Mouse (Mus musculus) megakaryocyte-erythroid progenitor cell, adult 5-6 weeks (primary cell): Measurements from ENCODE around the gene Kat7. TPM values are rescaled to one million over a fixed set of nuclear protein-coding genes. Genes with fewer than 3 reads are reported as not detected.

Source experiments
- ATAC-seq: replicated peaks from 2 replicates; pipeline ENCODE4 v1.8.0; 2016; ENCODE audit warnings: mild to moderate bottlenecking, inconsistent platforms; ENCODE audit not compliant: severe bottlenecking, poor library complexity, low FRiP score, low TSS enrichment
- total RNA-seq, 2 experiments: library from RNA; stranded (forward) in 1 of 2; stranded (reverse) in 1 of 2; fragments of 200-1000, 215-1000 nt in 1 of 2; fragments of >200 nt in 1 of 2; fragmentation: Nextera tagmentation in 1 of 2; gene quantifications; 2 replicates each; pipeline ENCODE4 v1.2.3; 2014 to 2017

Gene Kat7
- total RNA-seq, 2 experiments from 2014 or later, result 60.5 to 62.2 TPM

DNA sequence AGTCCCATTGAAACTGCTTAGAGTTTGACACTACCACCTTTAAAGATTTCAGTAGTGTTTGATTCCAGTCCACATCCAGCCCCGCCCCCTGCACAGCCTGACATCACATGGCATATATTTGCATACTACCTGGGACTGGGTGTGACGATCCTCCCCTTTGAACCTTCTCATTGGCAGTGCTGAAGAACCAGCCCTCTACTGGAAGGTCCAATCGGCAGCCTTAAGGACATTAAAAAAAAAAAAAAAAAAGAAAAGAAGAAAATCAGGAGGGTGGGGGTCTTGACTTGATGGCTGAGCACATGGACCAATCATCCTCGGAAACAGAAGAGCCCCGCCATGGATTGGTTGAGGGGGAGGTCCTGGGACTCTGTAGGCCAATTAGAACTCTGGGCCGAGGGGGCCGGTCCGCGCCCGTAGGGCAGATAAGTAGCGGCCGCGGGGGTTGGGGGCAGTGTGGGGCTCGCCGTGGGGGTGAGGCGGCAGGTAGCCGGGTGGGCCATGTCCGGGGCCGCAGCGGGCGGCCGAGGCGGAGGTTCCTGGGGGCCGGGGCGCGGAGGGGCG lies 26.6 kb upstream of the Kat7 start, which contains the start of gene Fam117a:
TSS of gene Fam117a (plus strand) at position 451 of the 561 bp plus-strand sequence.
- ATAC-seq, result peak; percentile 64

DNA sequence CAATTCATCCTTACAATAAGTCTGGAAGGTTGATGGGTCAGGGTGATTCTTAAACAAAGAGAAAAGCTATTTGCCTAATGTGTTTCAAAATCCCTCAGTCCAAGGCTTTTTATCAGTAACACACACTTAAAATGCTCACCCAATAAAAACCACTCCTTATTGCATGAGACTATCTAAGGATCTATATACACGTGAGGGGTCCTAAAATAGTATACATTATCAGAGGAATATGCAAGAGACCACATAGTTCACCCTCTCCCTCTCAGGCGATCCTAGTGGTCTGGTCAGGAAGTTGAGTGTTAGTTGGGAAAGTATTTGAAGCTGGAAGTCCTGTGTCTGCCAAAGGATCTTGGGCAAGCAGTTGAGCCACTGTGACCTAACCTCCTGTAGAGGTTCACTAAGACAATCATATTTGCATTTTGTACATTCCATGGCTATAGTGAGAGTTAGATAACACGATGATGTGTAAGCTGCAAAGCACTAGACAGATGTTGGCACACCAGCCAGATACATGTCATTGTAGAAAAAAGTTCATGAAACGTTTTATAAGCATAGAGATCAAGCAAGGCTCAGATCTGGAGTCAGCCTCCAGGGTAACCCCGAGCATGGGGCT lies 24.5 kb upstream of the Kat7 start:
- ATAC-seq, result 0 out of 2 replicates have a peak, but pooled peaks have one; percentile 1

DNA sequence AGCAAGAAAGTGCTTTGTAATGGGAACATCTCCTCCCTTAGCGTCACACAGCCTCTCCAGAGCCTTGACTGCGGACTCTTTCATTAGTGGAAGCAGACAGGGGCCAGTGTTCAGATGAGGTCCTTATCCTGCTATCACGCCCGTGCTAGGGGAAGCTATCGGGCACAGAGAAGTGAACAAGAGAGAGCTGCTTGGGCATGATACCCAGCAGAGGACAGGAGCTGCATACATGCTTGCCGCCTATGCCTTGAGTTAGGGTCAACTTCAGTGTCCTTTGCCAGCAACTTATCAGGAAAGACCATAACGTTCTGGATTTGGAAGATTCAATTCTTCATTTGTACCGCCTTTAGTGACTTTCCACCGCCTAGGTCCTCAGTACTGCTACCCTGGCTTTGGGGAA lies 23.8 kb upstream of the Kat7 start:
- peak; percentile 86 for ATAC-seq

DNA sequence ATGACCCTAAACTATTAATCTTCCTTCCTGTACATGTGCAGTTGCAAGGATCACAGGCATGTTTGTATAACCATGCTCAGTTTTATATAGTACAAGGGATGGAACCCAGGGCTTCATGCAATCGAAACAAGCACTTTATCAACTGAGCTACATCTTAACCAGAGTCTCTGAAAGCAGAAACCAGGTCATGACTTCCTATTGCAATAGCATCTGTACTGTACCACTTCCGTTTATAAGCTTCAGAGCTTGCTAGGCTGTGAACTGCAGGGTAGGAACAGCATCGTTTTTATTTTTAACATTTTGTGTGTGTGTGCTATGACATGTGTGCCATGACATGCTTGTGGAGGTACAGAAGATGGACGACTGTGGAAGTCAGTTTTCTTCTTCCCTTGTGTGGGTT lies 23.2 kb upstream of the Kat7 start:
- ATAC-seq, result no peak

DNA sequence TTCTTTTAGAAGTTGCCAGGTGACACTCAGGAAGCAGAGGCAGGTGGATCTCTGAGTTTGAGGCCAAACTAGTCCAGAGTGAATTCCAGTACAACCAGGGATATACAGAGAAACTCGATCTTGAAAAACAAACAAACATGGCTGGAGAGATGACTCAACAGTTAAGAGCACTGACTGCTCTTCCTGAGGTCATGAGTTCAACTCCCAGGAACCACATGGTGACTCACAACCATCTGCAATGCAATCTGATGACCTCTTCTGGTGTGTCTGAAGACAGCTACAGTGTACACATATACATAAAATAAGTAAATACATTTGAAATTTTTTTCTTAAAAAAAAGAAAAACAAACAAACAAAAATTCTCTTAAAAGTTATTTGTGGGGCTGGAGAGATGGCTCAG lies 20.6 kb upstream of the Kat7 start:
- no peak for ATAC-seq

DNA sequence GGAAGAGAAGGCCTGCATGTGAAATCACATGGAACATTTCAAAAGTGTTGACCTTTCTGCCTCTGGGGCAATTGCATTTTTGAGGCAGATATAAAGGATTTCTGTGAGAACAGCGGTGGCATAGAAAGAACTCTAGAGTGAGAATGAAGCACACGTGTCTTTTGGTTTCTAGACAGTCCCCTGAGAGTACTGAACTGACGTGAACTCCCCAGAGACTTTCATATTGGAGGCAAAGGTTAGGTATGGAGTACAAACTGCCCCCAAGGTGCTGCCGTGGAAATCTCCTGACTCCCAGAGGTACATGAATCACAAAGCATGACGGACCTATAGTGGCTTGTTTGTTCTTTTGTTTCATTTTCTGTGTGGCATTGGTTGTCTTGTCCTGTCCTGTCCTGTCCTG lies 18.6 kb upstream of the Kat7 start:
- ATAC-seq, result no peak

DNA sequence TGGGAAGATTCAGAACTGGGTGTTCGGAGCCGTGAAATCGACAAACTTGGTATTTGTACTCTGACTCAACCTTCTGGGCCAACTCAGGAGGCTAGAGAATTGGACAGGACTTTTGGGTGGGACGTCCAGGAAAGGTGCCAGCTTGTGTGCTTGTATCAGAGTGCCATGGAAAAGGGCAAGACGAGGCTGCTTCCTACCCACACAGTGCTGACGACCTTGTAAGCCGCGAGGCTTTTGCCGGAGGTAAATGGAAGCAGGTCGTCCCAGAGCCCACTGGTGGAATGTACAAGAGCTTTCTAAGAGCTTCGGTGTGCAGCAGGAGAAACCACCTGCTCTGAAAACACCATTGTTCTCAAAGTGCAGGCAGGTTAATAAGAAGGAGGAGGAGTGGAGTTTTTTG lies 16.2 kb upstream of the Kat7 start:
- ATAC-seq, result no peak

DNA sequence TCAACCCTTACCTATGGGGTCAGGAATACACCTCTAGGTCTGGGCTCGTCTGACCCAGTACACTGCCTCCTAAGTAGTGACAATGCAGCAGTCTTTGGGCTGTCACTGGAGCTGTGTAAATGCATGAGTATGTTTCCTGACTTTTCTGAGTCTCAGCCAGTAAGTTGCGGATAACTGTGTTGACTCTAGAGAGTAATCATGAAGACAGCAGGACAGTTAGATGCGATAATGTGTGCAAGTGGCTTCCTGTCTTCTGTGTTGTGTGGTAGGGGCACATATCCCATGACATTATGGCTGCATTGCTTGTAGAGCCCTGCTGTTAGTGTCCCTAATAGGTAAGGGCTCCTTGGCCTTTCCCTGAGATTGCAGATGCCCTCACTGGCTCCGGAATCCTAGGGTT lies 15.8 kb upstream of the Kat7 start:
- ATAC-seq, result 0 out of 2 replicates have a peak, but pooled peaks have one; percentile 26

DNA sequence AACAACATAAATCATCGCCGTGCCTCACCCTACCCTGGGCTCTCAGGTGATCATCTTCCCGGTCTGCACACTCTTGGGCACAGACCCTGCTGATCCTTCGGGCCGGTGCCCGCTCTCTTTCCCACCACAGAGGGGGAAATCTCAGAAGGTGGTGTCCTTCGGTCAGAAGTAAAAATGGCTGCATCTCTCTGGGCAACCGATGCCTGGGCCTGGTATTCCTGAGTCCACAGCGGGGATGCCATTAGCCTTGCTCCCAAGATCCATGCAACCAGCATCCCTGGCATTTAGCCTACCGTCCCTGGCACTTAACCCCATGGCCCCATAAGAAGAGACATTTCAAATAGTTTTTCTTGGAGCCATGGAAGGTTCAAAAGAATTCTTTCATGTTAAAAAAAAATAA lies 14.1 kb upstream of the Kat7 start:
- no peak for ATAC-seq

DNA sequence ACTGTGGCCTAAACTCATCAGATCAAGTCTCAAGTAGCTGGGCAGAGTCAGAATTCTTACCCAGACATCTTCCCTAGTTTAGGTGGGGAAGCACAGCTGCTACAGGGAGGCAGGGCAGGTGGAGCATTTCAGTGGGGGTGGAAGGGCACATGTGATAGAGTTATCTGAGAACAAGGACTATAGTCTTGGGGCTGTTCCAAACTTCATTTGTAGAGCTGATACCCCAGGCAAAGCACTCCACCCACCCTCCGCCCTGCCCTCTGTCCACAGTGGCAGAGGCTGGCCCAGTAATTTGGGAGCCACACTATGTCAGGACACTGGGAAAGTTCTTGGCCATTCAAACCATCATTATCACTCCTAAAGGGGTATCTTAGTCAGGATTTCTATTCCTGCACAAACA lies 10.0 kb upstream of the Kat7 start:
- peak; percentile 81 for ATAC-seq

DNA sequence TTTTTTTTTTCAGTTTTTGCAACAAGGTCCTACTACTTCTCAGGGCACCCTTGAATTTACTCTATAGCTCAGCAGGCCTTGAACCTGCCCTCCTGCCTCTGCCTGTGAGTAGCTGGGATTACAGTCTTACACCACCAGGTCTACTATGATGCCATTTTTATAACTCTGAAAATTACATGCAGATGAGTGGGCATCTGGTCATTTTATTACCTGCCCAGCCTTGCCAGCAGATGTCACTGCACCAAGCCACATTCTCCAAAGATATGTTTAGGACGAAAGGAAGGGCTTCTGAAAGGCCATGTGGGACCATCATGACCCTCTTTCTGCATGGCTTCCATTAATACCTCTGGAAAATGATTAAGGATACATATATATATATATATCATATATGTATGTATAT lies 9.5 kb upstream of the Kat7 start:
- 0 out of 2 replicates have a peak, but pooled peaks have one; percentile 9 for ATAC-seq

DNA sequence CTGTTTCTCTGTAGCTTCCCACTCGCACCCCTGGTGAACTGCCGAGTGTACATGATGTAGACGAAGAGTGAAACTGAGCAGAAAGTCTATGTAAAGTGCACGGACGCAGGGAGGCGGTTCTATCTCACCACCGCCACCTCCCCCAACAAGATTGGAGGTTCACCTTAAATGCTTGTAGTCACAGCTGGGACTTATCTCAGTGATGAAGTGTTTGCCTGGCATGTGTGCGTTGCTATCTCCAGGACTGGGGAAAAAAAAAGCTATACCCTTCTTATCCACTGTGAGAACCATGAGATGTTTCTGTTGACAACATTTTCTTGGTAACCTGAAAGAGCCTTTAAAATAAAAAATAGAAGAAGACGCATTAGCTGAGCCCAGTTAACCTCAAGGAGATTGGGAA lies 8.1 kb upstream of the Kat7 start:
- ATAC-seq, result peak; percentile 91

DNA sequence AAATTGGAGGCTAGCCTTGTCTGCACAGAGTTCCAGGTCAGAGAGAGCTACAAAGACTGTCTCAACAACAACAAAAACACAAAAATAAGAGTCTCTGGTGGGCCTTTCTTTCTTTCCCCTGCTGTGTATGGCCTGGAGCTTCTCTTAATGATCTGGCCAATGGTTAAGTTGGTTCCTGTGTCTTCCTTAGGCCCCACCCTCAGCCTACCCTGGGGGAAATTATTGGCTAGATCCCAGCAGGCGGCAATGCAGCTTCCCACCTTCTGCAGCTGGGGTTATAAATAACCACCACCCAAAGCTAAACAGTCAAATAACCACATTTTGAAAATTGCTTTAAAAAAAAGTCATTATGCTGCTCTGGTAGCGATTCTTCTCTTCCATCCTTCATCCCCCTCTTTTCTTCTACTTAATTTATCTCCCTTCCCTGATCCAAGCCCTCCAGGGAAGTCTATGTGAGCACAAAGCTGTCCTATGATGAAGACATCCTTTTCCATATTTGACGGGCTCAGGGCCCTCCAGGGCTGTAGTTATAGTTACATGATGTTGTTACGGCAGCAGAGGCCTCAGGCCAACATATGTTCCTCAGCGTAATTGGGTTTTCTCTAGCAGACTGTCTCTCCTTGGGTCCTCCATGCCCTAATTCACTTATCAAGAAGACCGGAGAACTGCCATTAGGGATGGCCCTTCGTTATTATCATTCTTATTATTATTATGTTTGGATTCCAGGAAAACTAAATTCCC lies 5.3 kb upstream of the Kat7 start:
- no peak for ATAC-seq

DNA sequence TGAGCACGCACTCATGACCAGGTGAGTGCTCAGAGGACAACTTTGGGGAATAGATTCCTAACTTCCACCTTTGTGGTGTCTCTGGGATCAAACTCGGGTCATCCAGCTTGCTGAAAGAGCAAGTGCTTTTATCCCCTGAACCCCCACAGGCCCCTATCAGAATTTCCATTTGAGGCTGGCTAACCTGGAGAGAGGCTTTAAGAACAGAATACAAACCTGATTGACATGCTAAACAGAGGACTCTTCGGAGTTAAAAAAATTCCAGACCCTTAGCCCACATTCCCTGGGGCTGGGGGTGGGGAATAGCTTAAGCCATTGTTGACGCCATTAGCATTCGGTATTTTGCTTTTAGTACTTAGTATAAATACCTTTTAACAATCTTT lies 1.4 kb upstream of the Kat7 start:
- ATAC-seq, result no peak

DNA sequence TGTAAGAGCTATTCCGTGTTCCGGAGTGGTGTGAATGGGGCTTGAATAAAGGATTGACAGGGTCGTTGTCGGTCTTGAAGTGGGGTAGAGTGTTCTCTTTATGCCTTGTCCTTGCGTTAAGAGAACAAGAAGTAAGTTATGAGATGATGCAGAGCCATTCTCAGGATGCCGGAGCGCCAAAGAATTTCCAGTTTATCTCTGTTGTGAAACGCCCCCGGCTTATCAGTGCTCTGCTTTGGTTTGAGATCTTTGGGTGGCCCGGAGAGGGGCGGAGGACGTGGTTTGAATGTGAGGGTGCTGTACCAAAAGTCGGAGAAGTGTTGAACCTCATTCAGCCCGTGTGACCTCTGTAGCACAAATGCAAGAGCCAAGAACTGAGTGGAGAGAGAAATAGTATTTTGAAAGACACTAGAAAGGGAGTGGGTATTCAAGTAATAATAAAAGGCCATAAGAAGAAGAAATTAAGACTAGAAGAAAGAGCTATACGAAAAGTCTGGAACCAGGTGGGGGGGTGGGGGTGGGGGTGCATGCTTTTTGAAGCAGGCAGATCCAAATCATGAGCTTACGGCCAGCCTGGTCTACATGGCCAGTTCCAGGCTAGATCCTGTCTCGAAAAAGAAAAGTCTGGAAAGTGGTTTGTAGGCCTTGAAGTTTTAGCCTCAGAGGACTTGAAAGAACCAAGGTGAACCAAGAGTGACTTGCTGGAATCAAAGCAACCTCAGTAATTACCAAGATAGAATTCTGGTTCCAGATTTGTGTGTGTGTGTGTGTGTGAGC lies 790 bp upstream of the Kat7 start:
- ATAC-seq, result 0 out of 2 replicates have a peak, but pooled peaks have one; percentile 3

DNA sequence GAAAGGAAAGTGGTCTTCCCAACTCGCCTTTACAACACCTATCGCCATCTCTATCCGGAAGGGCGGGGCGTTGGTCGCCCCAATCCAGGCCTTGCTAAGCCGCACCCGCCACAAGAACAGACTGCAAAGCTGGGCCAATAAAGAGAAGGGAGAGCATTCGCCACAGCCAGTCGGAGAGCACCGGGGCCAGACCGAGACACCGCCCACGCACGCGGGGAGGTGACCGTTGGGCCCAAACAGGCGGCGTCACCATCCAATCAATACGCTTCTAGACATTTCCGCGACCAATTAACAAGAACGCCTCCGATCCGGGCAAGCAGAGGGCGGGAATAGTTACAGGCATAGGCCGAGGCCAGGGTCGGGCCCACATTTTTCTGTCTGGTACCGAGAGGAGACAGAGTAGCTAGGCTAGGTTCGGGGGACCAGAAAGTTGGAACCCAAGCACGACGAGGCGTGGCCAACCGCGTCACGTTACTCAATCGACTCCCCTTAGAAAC lies 488 bp downstream of the Kat7 start:
- peak; percentile 97 for ATAC-seq

DNA sequence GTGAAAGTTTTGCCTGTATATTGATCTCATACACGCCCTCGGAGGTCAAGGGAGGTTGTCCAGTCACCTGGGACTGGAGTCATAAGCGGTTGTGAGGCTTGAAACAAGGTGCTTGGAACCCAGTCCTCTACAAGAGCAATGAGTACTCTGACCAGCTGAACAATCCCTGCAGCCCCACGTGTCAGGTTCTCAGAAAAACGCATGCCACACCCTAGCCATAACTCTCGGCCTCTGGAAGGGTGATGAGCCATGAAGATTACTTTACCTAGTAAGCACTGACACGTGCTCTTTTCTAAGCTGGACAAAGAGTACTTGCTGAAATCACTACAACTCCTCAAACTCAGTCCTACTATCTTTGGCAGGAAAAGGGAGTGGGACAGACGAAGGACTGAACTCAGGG lies 2.5 kb downstream of the Kat7 start:
- ATAC-seq, result no peak

DNA sequence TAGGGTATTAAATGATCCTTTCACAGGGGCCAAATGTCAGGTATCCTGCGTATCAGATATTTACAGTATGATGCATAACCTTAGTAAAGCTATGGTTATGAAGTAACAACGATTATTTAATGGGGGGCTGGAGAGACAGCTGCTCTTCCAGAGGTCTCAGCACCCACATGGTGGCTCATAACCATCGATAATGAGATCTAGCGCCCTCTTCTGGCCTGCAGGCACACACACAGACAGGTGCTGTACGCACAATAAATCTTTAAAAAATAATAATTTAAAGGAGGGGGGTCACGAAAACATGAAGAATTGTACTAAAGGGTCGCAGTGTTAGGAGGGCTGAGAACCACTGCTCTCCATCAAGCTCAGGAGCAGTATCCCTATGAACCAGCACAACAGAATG lies 4.4 kb downstream of the Kat7 start:
- no peak for ATAC-seq

DNA sequence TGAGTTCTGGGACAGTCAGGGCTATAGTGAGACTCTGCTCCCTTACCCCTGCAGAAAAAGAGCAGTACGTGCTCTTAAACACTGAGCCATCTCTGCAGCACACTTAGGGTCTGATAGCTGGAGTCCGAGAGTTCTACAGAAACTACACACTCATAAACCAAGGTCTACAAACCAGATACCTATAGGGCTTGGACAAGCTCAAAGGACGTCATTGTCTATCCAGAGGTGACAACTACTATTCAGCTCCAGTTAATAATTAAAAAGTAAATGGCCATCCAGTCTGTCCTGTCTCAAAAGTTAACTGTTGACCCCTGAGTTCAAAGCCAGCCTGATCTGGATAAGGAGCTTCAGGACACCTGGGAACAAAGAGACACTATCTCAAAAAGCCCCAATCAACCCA lies 8.3 kb downstream of the Kat7 start:
- no peak for ATAC-seq

DNA sequence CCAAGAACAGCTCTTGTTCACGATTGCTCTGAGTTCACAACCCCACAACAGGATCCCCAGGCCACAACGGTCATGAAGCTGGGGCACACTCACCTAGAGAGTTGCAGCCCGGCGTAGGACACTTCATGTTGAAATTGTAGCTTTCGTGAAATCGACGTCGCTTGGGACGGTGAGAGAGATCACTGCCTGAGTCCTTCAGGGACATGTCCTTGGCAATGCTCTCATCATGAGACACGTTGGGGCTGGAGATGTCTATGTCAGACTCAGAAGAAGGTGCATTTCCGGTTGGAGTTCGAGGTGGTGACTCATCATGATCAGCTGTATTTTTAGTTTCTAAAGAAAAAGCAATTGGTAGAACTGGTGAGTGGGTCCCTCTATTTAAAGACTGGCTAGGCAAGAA lies 10.2 kb downstream of the Kat7 start:
- no peak for ATAC-seq
